Mouse (Mus musculus) kidney, adult 2 months (tissue): ENCODE measurements around the gene Esyt3. TPM values are rescaled to one million over a fixed set of nuclear protein-coding genes. Genes with fewer than 3 reads are reported as not detected.

Source experiments
- DNase-seq: peaks from one replicate; pipeline ENCODE4 v3.0.0; 2021
- H3K27ac ChIP-seq: fragments of 200-500 bp; 2 replicates; pipeline ENCODE4 v1.5.1; 2012; ENCODE audit warnings: low read depth, low read length, control low read depth, inconsistent platforms; ENCODE audit not compliant: insufficient read depth
- H3K27me3 ChIP-seq: fragments of 200-500 bp; replicated peaks from 2 replicates; pipeline ENCODE4 v1.6.1; 2012; ENCODE audit warnings: mild to moderate bottlenecking, moderate library complexity, low read length, inconsistent platforms; ENCODE audit not compliant: control insufficient read depth, insufficient read depth
- H3K36me3 ChIP-seq: fragments of 200-500 bp; 2 replicates; pipeline ENCODE4 v1.6.1; 2012; ENCODE audit warnings: mild to moderate bottlenecking, moderate library complexity, low read length, inconsistent platforms; ENCODE audit not compliant: control insufficient read depth, insufficient read depth
- H3K4me1 ChIP-seq: fragments of 200-500 bp; 2 replicates; pipeline ENCODE4 v1.6.1; 2011; ENCODE audit warnings: low read length; ENCODE audit not compliant: control insufficient read depth, insufficient read depth
- H3K4me3 ChIP-seq: fragments of 200-500 bp; 2 replicates; pipeline ENCODE4 v1.5.1; 2011; ENCODE audit warnings: mild to moderate bottlenecking, low read depth, low read length, control low read depth; ENCODE audit not compliant: insufficient read depth
- CTCF ChIP-seq: fragments of 200-500 bp; conservative IDR thresholded peaks from 2 replicates; pipeline ENCODE4 v1.5.1; 2011; ENCODE audit warnings: low read depth, mild to moderate bottlenecking, control low read depth, low read length, moderate library complexity, mixed read lengths; ENCODE audit not compliant: insufficient read depth, insufficient read length
- POLR2A ChIP-seq: fragments of 200-500 bp; IDR thresholded peaks from one replicate; pipeline ENCODE4 v1.6.1; 2011; ENCODE audit warnings: low read depth, low read length, control low read depth
- WGBS: fragments of 180-500 bp; shearing (Covaris S2); methylation state at CpG from one replicate; pipeline ENCODE4 v1.1.7; 2018; 5-methylcytosine and 5-hydroxymethylcytosine counted together
- polyA plus RNA-seq: library from polyadenylated mRNA; depleted of rRNA; stranded (reverse); fragments of >200 nt; gene quantifications from 2 replicates; pipeline ENCODE4 v1.2.3, GENCODE M21; 2012

The Esyt3 gene
- polyA plus RNA-seq, 1 experiment: 0.61 TPM

DNA sequence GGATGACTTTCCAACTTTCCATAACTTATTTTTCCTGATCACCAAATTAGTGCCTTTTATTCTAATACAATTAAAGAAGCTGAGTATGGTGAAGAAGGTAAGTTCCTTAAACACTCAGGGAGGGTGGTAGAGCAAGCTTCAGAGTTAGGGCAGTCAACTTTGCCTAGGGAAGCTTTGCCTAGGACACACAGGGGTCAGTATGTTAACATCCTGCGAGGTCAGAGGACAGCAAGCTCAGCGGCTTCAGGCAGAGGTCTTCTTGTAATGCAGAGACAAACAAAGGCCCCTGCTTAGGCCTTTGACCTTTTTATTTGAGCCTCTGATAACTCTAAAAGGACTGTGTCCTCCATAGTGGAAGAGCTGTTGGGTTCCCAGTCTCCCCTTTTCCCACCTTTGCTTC, 32.4 kb upstream of the Esyt3 start:
- no peak for DNase-seq
- no peak overlapping the region for H3K4me3 ChIP-seq
- H3K4me1 ChIP-seq: no peaks in the 10 kb centered on the region
- no peaks in the 10 kb centered on the region for H3K36me3 ChIP-seq
- no peak overlapping the region for H3K27ac ChIP-seq
- TF ChIP-seq CTCF (no peak), POLR2A (no peak)
- H3K27me3 ChIP-seq: no peaks in the 10 kb centered on the region
- 54% methylated on average over 2 of the region's 2 CpGs for WGBS

DNA sequence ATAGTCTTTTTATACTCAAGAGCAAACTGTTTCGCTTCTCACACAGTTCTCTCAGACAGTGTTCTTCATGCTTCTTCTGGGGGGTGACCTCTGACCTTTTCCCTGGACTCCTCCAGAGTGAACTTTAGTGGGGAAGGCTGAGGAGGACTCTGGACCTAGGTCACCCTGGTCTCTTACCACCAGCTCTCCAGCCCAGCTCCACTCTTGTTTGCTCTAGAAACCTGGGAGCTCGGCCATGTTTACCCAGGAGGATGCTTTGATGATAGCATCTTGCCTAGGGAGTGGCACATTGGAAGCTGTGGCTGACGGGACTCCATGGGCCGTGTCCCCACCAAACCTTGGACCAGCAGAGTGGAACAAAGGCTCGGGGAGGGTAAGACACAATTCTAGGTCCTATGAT, 31.8 kb upstream of the Esyt3 start:
- 50% methylated on average over 5 of the region's 5 CpGs for WGBS
- H3K4me1 ChIP-seq: no peaks in the 10 kb centered on the region
- H3K27me3 ChIP-seq: no peaks in the 10 kb centered on the region
- H3K4me3 ChIP-seq: no peak overlapping the region
- H3K27ac ChIP-seq: no peak overlapping the region
- DNase-seq: peak; percentile 74
- TF ChIP-seq CTCF (no peak), POLR2A (no peak)
- H3K36me3 ChIP-seq: no peaks in the 10 kb centered on the region

DNA sequence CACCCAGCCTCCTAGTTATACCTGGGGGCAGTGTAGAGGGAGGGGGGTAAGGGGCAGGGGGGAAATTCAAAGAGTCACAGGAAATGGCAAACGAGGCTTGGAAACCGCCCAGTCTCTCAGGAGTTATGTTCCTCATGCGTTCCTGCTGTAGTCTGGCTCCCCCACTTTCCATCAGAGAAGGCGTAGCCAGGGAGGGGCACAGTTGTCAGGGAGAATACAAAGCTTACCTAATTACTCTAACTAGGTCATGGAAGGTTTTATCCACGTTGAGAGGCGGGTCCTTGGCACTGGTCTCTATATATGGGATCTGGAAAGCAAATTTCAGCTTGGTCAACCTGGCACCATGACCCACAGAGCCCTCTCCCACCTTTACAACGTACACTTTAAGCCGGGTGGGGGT, 31.1 kb upstream of the Esyt3 start:
- H3K27me3 ChIP-seq: no peaks in the 10 kb centered on the region
- no peak for DNase-seq

DNA sequence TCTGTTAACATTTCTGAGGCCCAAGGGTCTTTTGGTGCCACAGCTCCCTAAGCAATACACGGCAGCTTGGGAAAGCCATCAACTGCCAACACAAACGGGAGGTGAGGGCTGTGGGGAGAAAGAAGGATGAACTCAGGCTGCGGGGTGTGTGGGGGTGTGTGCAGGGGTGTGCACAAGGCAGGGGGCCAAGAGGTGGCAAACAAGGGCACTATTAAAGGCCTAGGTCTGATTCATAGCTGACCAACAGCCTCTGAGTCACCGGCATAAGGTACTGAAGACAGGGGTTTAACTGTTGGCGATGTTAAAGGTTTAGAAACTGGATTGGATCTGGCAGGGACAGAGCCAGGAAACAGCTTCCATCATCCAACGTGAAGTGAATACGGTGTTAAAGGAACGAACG, 30.5 kb upstream of the Esyt3 start:
- no peak overlapping the region for H3K4me3 ChIP-seq
- no peak for DNase-seq
- no peaks in the 10 kb centered on the region for H3K27me3 ChIP-seq
- no peaks in the 10 kb centered on the region for H3K36me3 ChIP-seq
- TF ChIP-seq CTCF (no peak), POLR2A (no peak)
- 84% methylated on average over 9 of the region's 9 CpGs for WGBS
- H3K27ac ChIP-seq: no peak overlapping the region
- H3K4me1 ChIP-seq: no peaks in the 10 kb centered on the region

More for the DNA sequence above, 31.1 kb upstream of the Esyt3 start:
- no peaks in the 10 kb centered on the region for H3K4me1 ChIP-seq
- 80% methylated on average over 8 of the region's 8 CpGs for WGBS
- H3K27ac ChIP-seq: no peak overlapping the region
- no peak overlapping the region for H3K4me3 ChIP-seq
- no peaks in the 10 kb centered on the region for H3K36me3 ChIP-seq
- TF ChIP-seq CTCF (no peak), POLR2A (no peak)

DNA sequence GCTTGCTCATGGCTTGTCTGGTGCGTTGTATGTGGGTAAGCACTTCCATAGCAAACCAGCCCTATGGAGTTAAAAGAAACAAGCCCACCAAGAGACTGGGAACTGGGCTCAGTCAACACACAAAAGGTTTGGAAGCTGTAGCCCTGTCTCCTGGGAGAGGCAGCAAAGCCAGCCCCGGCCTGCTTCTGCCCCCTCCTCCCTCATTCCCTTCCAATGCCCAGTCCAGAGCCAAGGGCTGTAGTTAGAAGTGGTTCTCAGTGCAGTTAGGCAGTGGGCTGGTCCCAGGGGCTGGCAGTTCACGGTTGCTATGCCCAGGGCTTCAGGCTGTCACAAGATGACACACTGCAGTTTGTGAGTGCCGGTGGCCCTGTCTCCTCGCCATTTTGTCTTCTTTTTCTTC, 29.7 kb upstream of the Esyt3 start:
- TF ChIP-seq POLR2A (no peak), CTCF (no peak)
- 87% methylated on average over 5 of the region's 5 CpGs for WGBS

DNA sequence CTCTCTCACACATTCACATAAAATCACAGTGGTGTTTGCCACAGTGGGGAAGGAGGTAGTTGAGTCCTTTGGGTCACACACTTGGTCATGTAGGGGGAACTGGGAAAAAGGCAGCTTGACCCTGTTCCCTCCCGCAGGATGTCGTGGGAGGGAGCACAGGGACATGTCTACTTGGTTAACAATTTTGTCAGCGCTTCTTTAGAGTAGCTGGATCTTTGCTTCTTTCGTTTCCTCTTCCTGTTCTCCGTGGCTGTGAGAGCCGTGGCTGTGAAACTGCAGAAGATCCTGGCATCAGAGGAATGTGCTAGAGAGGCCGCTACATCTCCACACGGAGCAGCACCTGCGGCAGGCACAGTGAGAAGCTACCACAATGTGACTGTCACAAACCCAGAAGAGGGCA, 24.2 kb upstream of the Esyt3 start:
- Histone ChIP-seq H3K27ac (no peak overlapping the region), H3K36me3 (no peaks in the 10 kb centered on the region), H3K27me3 (no peaks in the 10 kb centered on the region), H3K4me3 (no peak overlapping the region), H3K4me1 (no peaks in the 10 kb centered on the region)
- TF ChIP-seq POLR2A (no peak), CTCF (no peak)
- WGBS: 50% methylated on average over 9 of the region's 9 CpGs
- DNase-seq: no peak

More for the DNA sequence above, 29.7 kb upstream of the Esyt3 start:
- no peak overlapping the region for H3K27ac ChIP-seq
- no peak for DNase-seq
- H3K4me3 ChIP-seq: no peak overlapping the region
- no peaks in the 10 kb centered on the region for H3K36me3 ChIP-seq
- no peaks in the 10 kb centered on the region for H3K4me1 ChIP-seq
- H3K27me3 ChIP-seq: no peaks in the 10 kb centered on the region

DNA sequence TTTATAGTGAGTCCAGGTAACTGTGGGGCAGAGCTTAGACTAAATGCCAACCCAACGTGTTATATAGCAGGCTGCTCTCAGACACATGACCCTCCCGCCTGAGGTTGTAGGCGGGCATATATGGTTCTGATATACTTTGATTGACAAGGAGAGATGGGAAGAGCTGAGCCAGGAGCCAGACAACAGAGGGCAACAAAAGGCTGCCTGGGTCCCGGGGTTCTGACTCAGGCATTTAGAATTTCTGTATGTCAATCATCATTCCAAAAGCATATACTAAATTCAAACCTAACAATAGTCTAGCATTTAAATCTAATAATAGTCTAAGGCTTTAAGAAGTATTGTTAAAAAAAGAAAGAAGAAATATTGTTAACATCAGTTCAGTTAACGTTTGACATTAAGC, 20.8 kb upstream of the Esyt3 start:
- Histone ChIP-seq H3K36me3 (no peaks in the 10 kb centered on the region), H3K4me3 (no peak overlapping the region), H3K27ac (no peak overlapping the region), H3K4me1 (no peaks in the 10 kb centered on the region), H3K27me3 (no peaks in the 10 kb centered on the region)
- DNase-seq: no peak
- WGBS: 75% methylated on average over 5 of the region's 5 CpGs
- TF ChIP-seq CTCF (no peak), POLR2A (no peak)

DNA sequence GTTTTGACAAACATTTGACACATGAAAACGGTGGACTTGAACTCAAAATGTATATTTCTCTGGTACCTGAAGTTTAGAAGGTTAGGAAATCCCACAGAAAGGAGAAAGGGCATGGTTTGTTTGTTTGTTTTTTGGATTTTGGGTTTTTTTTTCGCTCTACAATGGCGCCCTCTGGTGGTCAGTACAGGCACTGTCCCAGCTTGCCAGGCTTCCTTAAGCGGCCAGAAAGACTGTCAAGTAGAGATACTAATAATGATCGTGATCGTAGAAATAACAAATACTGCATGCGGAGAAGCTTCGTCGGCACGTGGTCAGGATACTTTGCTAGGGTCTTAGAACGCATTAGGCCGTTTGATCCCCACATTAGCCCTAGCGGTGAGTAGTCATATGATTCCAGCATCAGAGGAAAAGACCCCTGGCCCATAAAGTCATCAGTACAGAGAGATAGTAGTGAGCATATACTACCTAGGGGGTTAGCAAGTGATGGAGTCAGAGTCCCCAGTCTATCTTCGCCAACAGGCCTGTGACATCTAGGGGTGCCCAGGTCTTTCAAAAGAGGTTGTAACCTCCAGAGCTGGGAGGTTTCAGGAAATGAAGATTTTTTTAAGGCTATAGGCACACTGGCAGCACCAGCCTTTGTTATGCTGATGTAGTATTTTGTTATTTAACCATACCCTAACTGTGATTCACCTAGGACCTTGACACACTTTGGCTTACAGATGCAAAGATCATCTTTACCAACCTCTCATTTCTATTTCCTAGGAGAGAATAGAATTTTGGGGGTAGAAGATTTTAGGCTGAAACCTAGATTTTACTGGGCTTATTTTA, 18.4 kb upstream of the Esyt3 start:
- WGBS: 4% methylated on average over 14 of the region's 14 CpGs
- Histone ChIP-seq H3K27ac (no peak overlapping the region), H3K27me3 (no peaks in the 10 kb centered on the region), H3K4me1 (no peaks in the 10 kb centered on the region), H3K36me3 (no peaks in the 10 kb centered on the region), H3K4me3 (no peak overlapping the region)
- DNase-seq: peak; percentile 51
- TF ChIP-seq POLR2A (no peak), CTCF (peak; percentile 87)
